Mouse (Mus musculus) cerebellum, adult 2 months (tissue): ENCODE measurements around the gene Dhx40. TPM values are rescaled to one million over a fixed set of nuclear protein-coding genes. Genes with fewer than 3 reads are reported as not detected.

Experiments used
- DNase-seq, 2 experiments: peaks; one replicate each; pipeline ENCODE4 v3.0.0; 2021
- H3K27ac ChIP-seq: fragments of 200-500 bp; 2 replicates; pipeline ENCODE4 v1.5.1; 2012; ENCODE audit warnings: low read length, control low read depth, inconsistent platforms; ENCODE audit not compliant: insufficient read depth
- H3K27me3 ChIP-seq: fragments of 200-500 bp; 2 replicates; pipeline ENCODE4 v1.6.1; 2012; ENCODE audit warnings: inconsistent platforms, mild to moderate bottlenecking, low read length, moderate library complexity; ENCODE audit not compliant: control insufficient read depth, insufficient read depth
- H3K4me1 ChIP-seq: fragments of 200-500 bp; 2 replicates; pipeline ENCODE4 v1.6.1; 2011; ENCODE audit warnings: low read length; ENCODE audit not compliant: control insufficient read depth, insufficient read depth
- H3K4me3 ChIP-seq: fragments of 200-500 bp; replicated peaks from 2 replicates; pipeline ENCODE3; 2011; ENCODE audit warnings: mild to moderate bottlenecking, low read depth, low read length, control low read depth; ENCODE audit not compliant: insufficient read depth
- CTCF ChIP-seq: fragments of 200-500 bp; IDR thresholded peaks from 2 replicates; pipeline ENCODE4 v1.5.1; 2011; ENCODE audit warnings: low read depth, mild to moderate bottlenecking, control low read depth, low read length, moderate library complexity, borderline replicate concordance; ENCODE audit not compliant: insufficient read depth
- POLR2A ChIP-seq: fragments of 200-500 bp; IDR thresholded peaks from 2 replicates; pipeline ENCODE4 v1.6.1; 2011; ENCODE audit warnings: low read length, control low read depth, borderline replicate concordance; ENCODE audit not compliant: insufficient read depth
- WGBS: fragments of 180-500 bp; shearing (Covaris S2); methylation state at CpG from one replicate; pipeline ENCODE4 v1.1.7; 2018; 5-methylcytosine and 5-hydroxymethylcytosine counted together
- polyA plus RNA-seq: library from polyadenylated mRNA; depleted of rRNA; stranded (reverse); fragments of >200 nt; gene quantifications from 2 replicates; pipeline ENCODE4 v1.2.3, GENCODE M21; 2012

The Dhx40 gene
- polyA plus RNA-seq, 1 experiment = 12.4 TPM

DNA sequence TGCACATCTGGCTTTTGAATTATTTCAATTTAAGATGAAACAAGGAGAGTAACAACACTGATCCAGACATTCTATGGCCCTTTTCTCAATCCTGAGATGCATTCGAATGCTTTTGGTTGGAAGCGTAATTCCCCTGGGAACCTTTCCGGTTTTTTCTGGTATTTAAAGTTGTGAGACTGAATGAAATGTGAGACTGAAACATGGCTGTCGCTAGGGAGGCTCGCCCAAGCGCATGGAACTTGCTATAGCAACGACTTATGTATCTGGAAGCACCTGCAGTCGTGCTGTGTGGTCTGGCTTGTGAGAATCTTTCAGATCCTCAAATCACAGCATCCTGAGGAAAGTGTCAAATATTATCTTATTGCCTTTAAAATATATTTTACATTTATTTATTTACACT is 33.7 kb upstream of the Dhx40 start:
- WGBS = 74% methylated on average over 8 of the region's 8 CpGs
- H3K27ac ChIP-seq = no peak overlapping the region
- TF ChIP-seq CTCF = no peak
- H3K4me1 ChIP-seq = peaks cover 4% of the 10 kb centered on the region; the same call in 1 of the 2 replicates
- H3K27me3 ChIP-seq = no peaks in the 10 kb centered on the region
- no peak overlapping the region for H3K4me3 ChIP-seq
- DNase-seq = no peak

DNA sequence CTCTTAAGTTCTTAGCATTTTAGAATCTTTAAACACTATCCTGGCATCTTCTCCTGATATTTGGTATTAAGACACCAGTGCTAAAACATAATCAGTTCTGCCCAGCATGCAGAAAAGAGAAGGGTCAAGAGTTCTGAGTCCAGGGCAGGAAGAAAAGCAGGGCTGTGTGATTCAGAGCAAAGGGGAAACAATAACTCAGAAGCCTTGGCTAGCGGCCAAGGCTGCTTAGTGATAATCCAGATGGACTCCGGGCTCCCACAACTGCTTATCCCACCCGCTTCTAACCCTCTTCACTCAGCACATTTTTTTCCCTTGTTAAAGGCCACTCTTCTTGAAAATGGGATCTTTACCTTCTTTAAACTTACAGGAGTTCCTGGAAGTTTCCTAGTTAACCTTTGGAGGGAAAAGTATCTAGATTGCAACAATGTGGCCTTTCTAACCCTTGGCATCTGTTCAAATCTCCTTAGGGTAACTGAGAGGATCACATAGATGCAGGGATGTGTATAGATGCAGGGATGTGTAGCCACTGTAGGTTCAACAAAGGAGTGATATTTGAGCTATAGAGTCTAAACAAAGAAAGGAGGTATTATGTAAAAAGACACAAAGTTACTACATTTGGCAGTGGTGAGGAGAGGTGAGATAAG is 33.1 kb upstream of the Dhx40 start:
- TF ChIP-seq POLR2A (no peak), CTCF (no peak)
- whole genome bisulfite sequencing = 12% methylated on average over 3 of the region's 3 CpGs
- peak in 1 of 2 experiments; percentile 36 for DNase-seq
- Histone ChIP-seq H3K4me1 (peaks cover 4% of the 10 kb centered on the region; the same call in 1 of the 2 replicates), H3K27me3 (no peaks in the 10 kb centered on the region), H3K4me3 (no peak overlapping the region), H3K27ac (no peak overlapping the region)

GRCm38 (mm10) chr11:86839716-86840447 is 32.3 kb upstream of the Dhx40 start:
- no peaks in the 10 kb centered on the region for H3K27me3 ChIP-seq
- no peak overlapping the region for H3K4me3 ChIP-seq
- WGBS = 53% methylated on average over 7 of the region's 7 CpGs
- peaks cover 4% of the 10 kb centered on the region; the same call in 1 of the 2 replicates for H3K4me1 ChIP-seq
- TF ChIP-seq POLR2A (no peak), CTCF (no peak)
- no peak overlapping the region for H3K27ac ChIP-seq
- no peak for DNase-seq

DNA sequence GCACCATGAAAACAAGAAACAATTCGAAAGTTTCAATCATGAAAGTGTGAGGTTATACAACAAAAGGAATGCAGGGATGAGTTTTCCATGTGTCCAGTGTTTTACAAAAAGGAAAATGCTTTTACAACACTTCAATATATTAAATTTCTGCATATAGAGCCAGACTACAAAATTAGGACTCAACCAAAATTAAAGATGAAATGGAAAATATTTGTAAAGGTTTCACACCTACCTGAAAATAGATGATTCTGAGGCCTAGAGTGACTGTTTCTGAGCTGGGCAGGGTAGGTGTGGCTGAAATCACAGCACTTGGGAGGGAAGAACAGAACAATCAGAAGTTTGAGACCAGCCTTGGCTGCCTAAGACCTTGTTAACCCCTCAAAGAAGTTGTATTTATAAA is 31.2 kb upstream of the Dhx40 start:
- DNase-seq = no peak
- peaks cover 4% of the 10 kb centered on the region; the same call in 1 of the 2 replicates for H3K4me1 ChIP-seq

GRCm38 (mm10) chr11:86836366-86836765 is 28.8 kb upstream of the Dhx40 start:
- WGBS = 72% methylated on average over 2 of the region's 2 CpGs
- no peaks in the 10 kb centered on the region for H3K27me3 ChIP-seq
- TF ChIP-seq CTCF (peak; percentile 67), POLR2A (no peak)
- H3K4me1 ChIP-seq = peaks cover 4% of the 10 kb centered on the region; the same call in 1 of the 2 replicates
- H3K27ac ChIP-seq = no peak overlapping the region
- peak; percentile 44 to 64 for DNase-seq
- no peak overlapping the region for H3K4me3 ChIP-seq

More for the DNA sequence above, 31.2 kb upstream of the Dhx40 start:
- Histone ChIP-seq H3K27ac (no peak overlapping the region), H3K27me3 (no peaks in the 10 kb centered on the region), H3K4me3 (no peak overlapping the region)
- 89% methylated on average over 1 of the region's 1 CpGs for WGBS
- TF ChIP-seq CTCF = no peak
- TF ChIP-seq POLR2A = no peak

DNA sequence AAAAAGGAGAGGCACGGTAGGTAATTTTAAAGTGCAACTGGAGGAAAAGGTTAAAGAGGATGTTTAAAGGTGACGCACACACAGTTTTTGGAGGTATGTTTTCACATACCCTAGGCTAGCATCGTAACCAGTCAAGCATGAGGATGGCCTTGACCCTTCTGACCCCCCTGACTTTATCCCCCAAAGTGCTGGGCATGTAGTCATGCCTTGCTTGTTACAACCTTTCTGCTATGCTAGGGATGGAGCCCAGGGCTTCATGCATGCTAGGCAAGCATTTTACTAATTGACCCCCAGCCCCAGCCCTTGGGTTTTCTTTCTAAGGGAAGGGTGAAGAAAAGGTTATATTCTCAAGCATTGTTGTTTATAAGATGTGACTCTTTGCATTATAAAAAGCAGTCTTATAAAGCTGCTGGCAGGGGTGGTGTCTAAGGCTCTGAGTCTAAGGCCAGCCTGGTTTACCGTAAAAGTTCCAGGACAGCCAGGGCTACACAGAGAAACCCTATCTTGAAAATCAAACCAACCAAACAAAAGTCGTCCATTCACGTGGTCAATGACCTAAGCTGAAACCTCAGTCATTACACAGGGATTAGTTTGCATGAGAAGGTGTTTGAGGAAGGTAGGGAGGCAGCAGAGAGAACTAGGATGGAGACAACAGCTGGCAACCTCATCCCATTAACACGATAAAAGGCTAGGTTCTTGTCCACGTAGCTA is 27.2 kb upstream of the Dhx40 start:
- DNase-seq = no peak
- Histone ChIP-seq H3K4me1 (peaks cover 4% of the 10 kb centered on the region; the same call in 1 of the 2 replicates), H3K27ac (no peak overlapping the region), H3K27me3 (no peaks in the 10 kb centered on the region), H3K4me3 (no peak overlapping the region)
- TF ChIP-seq POLR2A = no peak
- no peak for TF ChIP-seq CTCF
- WGBS = 81% methylated on average over 8 of the region's 8 CpGs

DNA sequence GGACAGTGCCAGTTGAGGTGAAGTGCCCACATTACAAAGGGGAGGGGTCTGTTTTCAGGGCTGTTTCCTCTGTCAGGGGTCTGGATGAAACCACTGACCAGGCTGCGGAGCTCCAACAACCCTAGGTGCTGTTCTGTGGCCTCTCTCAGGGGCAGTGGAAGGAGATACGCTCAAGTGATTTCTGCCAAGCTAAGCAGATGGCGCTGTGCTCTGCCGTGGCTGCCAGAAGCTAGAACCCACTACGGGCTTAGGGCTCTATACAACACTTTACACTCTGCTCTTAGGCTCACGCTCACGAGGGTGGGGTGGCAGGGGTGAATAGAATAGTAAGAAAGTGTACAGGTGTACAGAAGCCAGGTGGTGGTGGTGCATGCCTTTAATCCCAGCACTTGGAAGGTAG is 26.5 kb upstream of the Dhx40 start:
- peak in 1 of 2 experiments; percentile 42 for DNase-seq
- Histone ChIP-seq H3K27me3 (no peaks in the 10 kb centered on the region), H3K27ac (no peak overlapping the region), H3K4me3 (no peak overlapping the region), H3K4me1 (no peaks in the 10 kb centered on the region; the same call in 1 of the 2 replicates)
- TF ChIP-seq POLR2A (no peak), CTCF (peak; percentile 24; the same call in 1 of the 2 replicates)
- WGBS = 21% methylated on average over 7 of the region's 7 CpGs
